Mouse (Mus musculus) cerebellum, adult 11 months (tissue): ENCODE measurements around the gene Pde4dip.

ENCODE experiments used
- DNase-seq: peaks from one replicate; pipeline ENCODE4 v3.0.0; 2022

Gene Pde4dip

DNA sequence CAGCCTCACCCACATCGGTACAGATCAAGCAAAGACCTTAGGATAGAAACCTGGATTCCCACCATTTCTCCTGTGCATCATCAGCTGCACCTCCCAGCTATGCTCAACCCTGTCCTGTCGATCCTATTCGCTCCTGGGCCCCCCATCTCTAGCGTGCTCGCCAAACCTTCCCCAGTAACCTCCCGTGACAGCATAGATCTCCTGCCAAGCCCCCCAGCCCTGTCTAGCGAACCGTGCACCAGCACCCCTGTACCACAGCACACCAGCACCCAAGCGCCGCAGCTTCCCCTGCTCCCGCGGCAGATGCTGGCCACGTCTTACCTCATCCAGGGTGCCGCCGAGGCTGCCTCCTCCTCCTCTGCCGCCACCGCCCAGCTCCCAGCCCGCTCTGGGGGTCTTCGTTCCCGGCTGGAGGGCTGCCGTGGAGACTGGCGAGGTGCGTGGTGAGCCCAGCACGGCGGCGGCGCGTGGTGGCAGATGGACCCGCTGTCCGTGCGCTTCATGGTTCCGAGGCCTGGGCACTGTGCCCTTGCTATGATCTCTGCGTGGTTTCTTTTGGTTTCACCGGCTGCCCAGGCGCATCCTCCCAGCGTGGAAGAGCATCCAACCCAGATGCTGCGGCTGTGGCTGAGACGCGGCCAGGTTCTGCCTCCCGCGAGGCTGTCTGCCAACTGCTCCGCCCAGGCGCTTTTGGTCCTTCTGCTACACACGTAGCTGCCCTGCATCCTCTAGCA lies at the start of gene Pde4dip:
TSS of gene Pde4dip (minus strand) at position 540 of the 734 bp plus-strand sequence.
- peak; percentile 86 for DNase-seq

DNA sequence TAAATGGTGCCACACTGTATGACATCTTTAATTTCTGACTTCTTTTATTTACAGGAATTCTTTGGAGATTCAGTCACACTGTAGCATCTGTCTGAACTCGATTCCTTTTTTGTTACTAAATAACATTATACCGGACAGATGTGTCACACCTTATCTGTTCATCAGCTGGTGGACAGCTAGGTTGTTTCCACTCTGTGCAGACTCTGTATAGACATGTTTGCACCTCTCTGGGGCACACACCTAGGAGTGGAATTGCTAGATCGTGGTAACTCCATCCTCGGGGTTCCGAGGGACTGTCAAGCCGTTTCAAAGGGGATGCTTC lies 49.4 kb upstream of the Pde4dip start:
- no peak for DNase-seq

GRCm38 (mm10) chr3:97937068-97937944 lies 48.8 kb upstream of the Pde4dip start:
- DNase-seq, result no peak

- DNase-seq, result no peak
Measured at GRCm38 (mm10) chr3:97934331-97935300, 46.1 kb upstream of the Pde4dip start.

GRCm38 (mm10) chr3:97933811-97934210 lies 45.3 kb upstream of the Pde4dip start:
- no peak for DNase-seq

- DNase-seq, result no peak
Measured at GRCm38 (mm10) chr3:97933251-97933650, 44.7 kb upstream of the Pde4dip start.

DNA sequence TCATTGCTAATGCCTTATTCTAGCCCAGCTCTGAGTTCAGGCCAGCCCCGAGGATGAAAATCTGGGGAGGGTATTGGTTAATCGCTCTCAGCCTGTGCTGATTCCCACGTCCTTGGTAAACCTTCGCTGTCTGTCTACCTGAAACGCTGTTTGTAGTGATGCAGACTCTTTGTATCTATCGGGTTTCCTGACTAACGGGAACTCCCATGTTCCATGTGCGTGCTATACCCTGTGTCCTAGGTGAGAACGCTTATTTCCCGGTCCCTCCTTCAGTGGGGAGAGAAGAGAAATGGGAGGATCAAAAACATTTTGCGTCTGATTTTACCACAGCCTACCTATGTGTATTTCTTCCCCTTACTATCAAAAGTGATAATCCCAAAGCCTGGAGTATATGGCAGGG lies 44.3 kb upstream of the Pde4dip start:
- no peak for DNase-seq

DNA sequence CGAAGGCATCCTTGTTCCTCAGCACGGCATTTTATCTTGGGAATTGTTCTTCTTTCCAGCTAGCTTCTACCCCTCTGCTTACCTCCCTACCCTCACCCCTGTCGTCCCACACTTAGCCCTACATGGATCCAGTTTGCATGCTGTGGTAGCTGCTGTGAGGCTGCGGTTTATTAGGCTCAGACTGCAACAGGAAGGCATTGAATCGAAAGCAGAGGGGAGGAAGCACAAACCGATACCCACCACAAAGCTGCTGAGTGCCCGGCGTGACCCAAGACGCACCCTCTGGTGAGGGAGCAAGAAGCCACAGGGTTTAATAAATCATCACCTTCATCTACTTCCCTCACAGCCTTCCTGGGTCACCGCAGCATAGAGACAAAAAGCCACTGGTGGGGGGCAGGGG lies 43.6 kb upstream of the Pde4dip start:
- DNase-seq, result no peak

- no peak for DNase-seq
Measured at GRCm38 (mm10) chr3:97931310-97931885, 42.9 kb upstream of the Pde4dip start.

DNA sequence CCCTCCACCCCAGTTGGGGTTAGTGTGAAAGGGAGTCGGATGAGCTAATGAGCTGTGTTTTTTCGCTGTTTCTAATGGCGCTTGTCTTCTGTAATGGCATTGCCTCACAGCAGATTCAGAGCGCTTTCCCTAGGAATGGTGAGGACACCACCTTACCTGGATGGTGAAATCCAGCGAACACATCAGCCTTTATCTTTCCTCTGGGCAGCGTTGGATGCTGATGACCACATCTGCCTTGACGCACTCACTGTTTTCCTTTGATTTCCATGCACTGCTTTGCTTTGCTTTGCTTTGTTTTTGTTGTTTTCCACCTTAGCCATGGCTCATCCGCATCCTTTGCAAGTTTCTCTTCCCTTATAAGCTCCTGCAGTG lies 42.3 kb upstream of the Pde4dip start:
- DNase-seq, result no peak

- no peak for DNase-seq
Measured at GRCm38 (mm10) chr3:97930141-97930786, 41.8 kb upstream of the Pde4dip start.

GRCm38 (mm10) chr3:97928968-97929858 lies 40.7 kb upstream of the Pde4dip start:
- peak; percentile 22 for DNase-seq

DNA sequence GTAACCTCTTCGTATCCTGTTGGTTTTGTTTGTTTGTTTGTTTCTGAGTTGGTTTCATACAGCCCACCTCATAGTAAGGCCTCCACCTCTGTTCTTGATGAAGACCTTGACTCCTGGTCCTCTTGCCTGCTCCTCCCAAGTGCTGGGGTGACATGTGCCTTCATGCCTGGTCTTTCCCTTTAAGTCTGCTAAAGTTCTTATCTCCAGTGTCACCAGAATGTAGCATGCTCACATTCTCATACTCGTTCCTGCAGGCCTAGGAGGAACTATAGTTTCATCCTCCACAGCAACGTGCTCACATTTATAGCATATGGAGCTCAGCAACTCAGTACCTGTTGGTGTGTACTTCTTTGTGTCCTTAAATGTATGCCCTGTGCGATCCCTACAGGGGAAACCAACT lies 38.8 kb upstream of the Pde4dip start:
- DNase-seq, result no peak

- no peak for DNase-seq
Measured at GRCm38 (mm10) chr3:97925246-97925645, 36.7 kb upstream of the Pde4dip start.

DNA sequence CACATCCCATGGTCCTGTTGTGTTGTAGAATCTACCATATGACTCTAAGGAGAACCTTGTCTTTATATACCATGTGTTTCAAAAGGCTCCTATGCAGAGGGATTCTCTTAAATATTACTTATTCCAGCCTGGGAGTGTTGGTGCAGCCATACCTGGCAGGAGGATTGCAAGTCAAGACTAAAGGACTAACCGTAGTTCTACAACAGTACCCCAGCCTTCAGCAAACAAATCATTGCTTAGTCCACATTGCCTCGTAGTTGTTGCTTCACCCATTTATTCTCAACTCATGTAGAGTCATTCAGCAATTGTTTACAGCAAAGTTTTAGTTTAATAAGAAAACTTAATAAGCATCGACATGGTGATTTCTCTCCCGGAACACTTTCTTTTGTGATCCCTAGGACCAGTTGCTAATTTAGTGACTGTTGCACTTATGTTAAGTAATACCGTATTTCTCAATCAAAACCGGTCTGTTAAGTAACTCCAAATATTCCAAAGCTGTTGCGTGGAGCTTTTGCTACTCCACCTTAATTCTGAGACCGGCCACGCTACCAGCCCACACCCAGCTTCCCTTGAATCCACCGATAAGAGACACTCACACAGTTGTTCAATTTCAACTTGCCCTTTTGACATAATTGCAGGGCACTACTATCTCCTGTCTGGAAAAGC lies 30.5 kb upstream of the Pde4dip start:
- no peak for DNase-seq

DNA sequence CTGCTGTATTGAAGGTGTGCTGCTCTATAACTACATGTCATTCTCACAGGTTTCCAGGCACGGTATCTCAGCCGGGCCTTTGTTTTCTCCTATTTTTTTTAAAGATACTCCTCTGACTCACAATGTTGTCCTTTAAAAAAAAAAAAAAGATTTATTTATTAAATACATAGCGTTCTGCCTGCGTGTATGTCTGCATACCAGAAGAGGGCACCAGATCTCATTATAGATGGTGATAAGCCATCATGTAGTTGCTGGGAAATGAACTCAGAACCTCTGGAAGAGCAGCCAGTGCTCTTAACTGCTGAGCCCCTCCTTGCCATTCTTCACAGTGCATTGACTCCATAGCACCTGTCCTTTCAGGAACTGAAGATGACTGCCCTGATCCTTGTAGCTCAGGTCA lies 26.6 kb upstream of the Pde4dip start:
- no peak for DNase-seq

- no peak for DNase-seq
Measured at GRCm38 (mm10) chr3:97911093-97911492, 22.6 kb upstream of the Pde4dip start.

DNA sequence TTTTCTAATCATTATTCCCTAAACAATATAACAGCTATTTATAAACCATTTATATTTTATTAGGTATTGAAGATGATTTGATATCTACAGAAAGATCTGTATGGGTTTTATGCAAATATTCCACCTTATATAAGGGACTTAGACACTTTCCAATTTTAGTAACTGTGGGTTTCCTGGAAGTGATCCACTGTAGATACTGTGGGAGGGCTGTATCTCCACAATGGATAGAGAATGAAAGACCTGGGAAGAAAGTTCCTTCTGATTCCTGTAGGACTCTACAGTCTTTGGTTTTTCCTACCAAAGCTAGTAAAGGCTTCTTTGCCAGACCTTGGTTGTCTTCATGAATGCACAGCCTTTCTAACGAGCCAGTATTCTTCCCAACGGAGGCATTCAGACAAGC lies 21.2 kb upstream of the Pde4dip start:
- no peak for DNase-seq

DNA sequence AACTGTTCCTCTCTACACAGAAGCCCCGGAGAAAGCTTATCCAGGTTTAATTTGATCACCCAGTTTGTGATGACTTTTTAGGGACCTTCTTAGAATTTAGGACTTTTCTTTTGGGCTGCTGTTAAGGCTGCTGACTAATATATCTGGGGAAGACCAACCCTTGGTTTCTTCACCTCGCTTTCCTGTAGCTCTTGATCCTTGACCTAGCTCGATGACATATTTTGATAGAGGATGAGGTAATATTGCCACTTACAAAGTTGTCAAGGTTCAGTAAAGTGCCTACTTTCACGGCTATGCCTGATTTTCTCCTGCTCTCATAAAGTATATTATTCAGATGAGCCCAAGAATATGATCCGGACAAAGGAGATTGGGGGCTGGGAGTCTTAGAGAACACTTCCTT lies 13.1 kb upstream of the Pde4dip start:
- DNase-seq, result no peak
